In the genomic region with DNA sequence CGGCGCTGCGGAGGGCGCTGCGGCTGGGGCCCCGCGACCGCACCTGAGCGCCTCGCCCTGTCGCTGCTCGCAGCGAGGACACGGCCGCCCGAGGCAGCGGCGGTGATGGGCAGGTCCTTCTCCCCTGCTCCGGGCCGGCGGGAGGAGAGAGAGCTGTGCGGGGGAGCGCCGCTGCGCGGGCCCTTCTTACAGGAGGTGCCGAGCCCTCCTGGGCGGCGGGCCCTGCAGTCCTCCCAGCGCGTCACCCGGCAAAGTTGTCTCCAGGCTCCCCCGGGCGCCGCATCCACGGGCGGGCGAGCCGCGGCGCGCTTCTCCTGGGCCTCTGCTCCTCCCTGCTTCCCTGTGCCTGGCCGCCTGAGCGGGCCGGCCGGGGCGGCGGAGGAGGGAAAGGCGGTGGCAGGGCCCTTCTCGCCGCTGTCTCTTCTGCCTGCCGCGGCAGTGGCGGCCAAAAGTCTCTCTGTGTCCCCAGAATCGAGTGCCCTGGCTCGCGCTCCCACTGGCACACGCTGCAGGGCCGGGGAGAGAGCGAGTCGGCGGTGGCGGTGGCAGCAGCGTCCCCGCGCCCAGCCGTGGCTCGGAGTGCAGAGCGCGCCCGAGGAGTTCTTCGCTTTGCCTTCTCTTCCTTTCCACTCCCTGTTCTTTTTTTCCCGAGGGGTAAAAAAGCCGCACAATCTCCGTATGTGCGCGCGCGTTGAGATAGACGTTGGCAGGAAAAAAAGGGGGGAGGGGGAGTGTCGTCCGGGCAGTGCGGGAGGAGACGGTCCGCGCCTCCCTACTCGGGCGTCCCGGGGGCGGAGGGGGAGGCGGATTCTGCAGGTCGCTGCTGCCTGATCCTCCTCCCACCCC, we compare ENCODE assay signal across 8 mouse cellular contexts. TPM values are rescaled to one million over a fixed set of nuclear protein-coding genes. Genes with fewer than 3 reads are reported as not detected.
A peak's percentile ranks its signal among the peaks of the same experiment; 100 is the strongest.
DNase-seq lines count a peak whose midpoint lies in the region; ATAC-seq lines count a peak whose summit lies in the region.

A gene (minus strand): TSS at position 673 of the 846 bp plus-strand sequence.

- H3K27me3 ChIP-seq in heart, embryonic 13.5 days (replicated peaks): peaks cover 92% of the 10 kb centered on the region

- no peak within 1 kb of the TSS for H3K27ac ChIP-seq in heart, embryonic 13.5 days (replicated peaks)

- peak within 1 kb of the TSS; percentile 84 for H3K9ac ChIP-seq in heart, embryonic 13.5 days

- peaks cover 26% of the 10 kb centered on the region for H3K4me1 ChIP-seq in heart, embryonic 13.5 days

- H3K9me3 ChIP-seq in heart, embryonic 13.5 days: no peaks in the 10 kb centered on the region

- DNase-seq in thymus, postnatal 4 days: peak; percentile 33
- no peak for DNase-seq in thymus, postnatal 25 days
- DNase-seq in embryo, embryonic 9.5 days (ENCODE audit: extremely low spot score): peak; percentile 60
- peak; percentile 40 to 53 for DNase-seq in kidney, postnatal 36 days
- peak; percentile 36 for DNase-seq in lung, postnatal 14 days
- peak; percentile 38 for DNase-seq in right cerebral cortex, postnatal 4 days

- no peaks in the 10 kb centered on the region for H3K36me3 ChIP-seq in heart, embryonic 13.5 days

- H3K4me2 ChIP-seq in heart, embryonic 13.5 days: peak within 1 kb of the TSS; percentile 100

- no peak for ATAC-seq in heart, embryonic 13.5 days (ENCODE audit: extremely low read depth, insufficient number of reproducible peaks, low FRiP score, low TSS enrichment)
- no peak for ATAC-seq in monocyte, adult 5-6 weeks (replicated peaks; ENCODE audit: insufficient number of reproducible peaks, low FRiP score, low TSS enrichment, poor library complexity, severe bottlenecking)

- peak within 1 kb of the TSS; percentile 75 for H3K4me3 ChIP-seq in heart, embryonic 13.5 days

- under 1% methylated on average over 82 of the region's 92 CpGs for WGBS in heart, embryonic 13.5 days

RNA-seq across cellular contexts. Expression of the gene that starts here (rescaled TPM):
- 0.28 and 0.55 TPM in 2 replicates for polyA plus RNA-seq in heart, embryonic 13.5 days (2015; fragmentation: Nextera tagmentation; extraction: Ambion mirVana)
- not detected in 3 replicates for total RNA-seq in monocyte, adult 5-6 weeks (2017)
